Mouse (Mus musculus) liver, embryonic 11.5 days (tissue): ENCODE data around the gene Dnajc16. TPM values are rescaled to one million over a fixed set of nuclear protein-coding genes. Genes with fewer than 3 reads are reported as not detected.

Experiments
- ATAC-seq: fragments of 200-750 bp; cut with Nextera tagmentation; replicated peaks from 2 replicates; pipeline ENCODE4 v1.8.0; 2017; ENCODE audit warnings: moderate number of reproducible peaks, mild to moderate bottlenecking, moderate TSS enrichment, moderate library complexity; ENCODE audit not compliant: low FRiP score
- DNase-seq: peaks from one replicate; pipeline ENCODE4 v3.0.0-alpha.2; 2017; ENCODE audit warnings: low spot score
- H3K27ac ChIP-seq: fragments of 300-500 bp; sonication (generic); 2 replicates; pipeline ENCODE4 v1.5.1; 2014; ENCODE audit warnings: mild to moderate bottlenecking, low read depth, low read length, control low read depth
- H3K27me3 ChIP-seq: fragments of 300-500 bp; sonication (generic); replicated peaks from 2 replicates; pipeline ENCODE4 v1.6.1; 2014; ENCODE audit warnings: low read length, mixed read lengths; ENCODE audit not compliant: control insufficient read depth, insufficient read depth
- H3K36me3 ChIP-seq: fragments of 300-500 bp; sonication (generic); 2 replicates; pipeline ENCODE4 v1.6.1; 2014; ENCODE audit warnings: mild to moderate bottlenecking, low read length, moderate library complexity, mixed read lengths; ENCODE audit not compliant: control insufficient read depth, insufficient read depth
- H3K4me1 ChIP-seq: fragments of 300-500 bp; sonication (generic); replicated peaks from 2 replicates; pipeline ENCODE4 v1.6.1; 2014; ENCODE audit warnings: low read length, mixed read lengths; ENCODE audit not compliant: control insufficient read depth, insufficient read depth
- H3K4me2 ChIP-seq: fragments of 300-500 bp; sonication (generic); 2 replicates; pipeline ENCODE4 v1.6.1; 2014; ENCODE audit warnings: mild to moderate bottlenecking, control low read depth, moderate library complexity
- H3K4me3 ChIP-seq: fragments of 300-500 bp; sonication (generic); 2 replicates; pipeline ENCODE4 v1.5.1; 2014; ENCODE audit warnings: low read depth, low read length, control low read depth
- H3K9ac ChIP-seq: fragments of 300-500 bp; sonication (generic); 2 replicates; pipeline ENCODE4 v1.6.1; 2014; ENCODE audit warnings: low read depth, low read length, control low read depth
- H3K9me3 ChIP-seq: fragments of 300-500 bp; sonication (generic); 2 replicates; pipeline ENCODE4 v1.6.1; 2016; ENCODE audit warnings: low read length, inconsistent platforms, mixed read lengths; ENCODE audit not compliant: control insufficient read depth
- WGBS: fragments of 180-500 bp; shearing (Covaris S2); extraction: QIAGEN DNeasy Blood & Tissue Kit; methylation state at CpG from one replicate; pipeline ENCODE4 v1.1.7; 2014; 5-methylcytosine and 5-hydroxymethylcytosine counted together
- polyA plus RNA-seq: library from polyadenylated mRNA; unstranded; fragments of >200 nt; fragmentation: Nextera tagmentation; extraction: Ambion mirVana; gene quantifications from 2 replicates; pipeline ENCODE4 v1.2.1, GENCODE M21; 2014

Dnajc16 gene
- polyA plus RNA-seq, 1 experiment from 2014 or later = 4.0 TPM

GRCm38 (mm10) chr4:141765008-141765407, 25.7 kb downstream of the Dnajc16 start:
- peaks cover 21% of the 10 kb centered on the region; the same call in 1 of the 2 replicates for H3K36me3 ChIP-seq
- H3K9me3 ChIP-seq = no peaks in the 10 kb centered on the region
- DNase-seq (no peak), ATAC-seq (no peak)
- no peak overlapping the region for H3K27ac ChIP-seq
- no peaks in the 10 kb centered on the region for H3K27me3 ChIP-seq
- no peak overlapping the region for H3K9ac ChIP-seq
- 96% methylated on average over 3 of the region's 3 CpGs for WGBS
- H3K4me3 ChIP-seq = no peak overlapping the region
- H3K4me2 ChIP-seq = no peak overlapping the region
- peaks cover 18% of the 10 kb centered on the region for H3K4me1 ChIP-seq

- 91% methylated on average over 12 of the region's 12 CpGs for WGBS
- H3K4me3 ChIP-seq = no peak overlapping the region
- no peak overlapping the region for H3K4me2 ChIP-seq
- H3K9me3 ChIP-seq = no peaks in the 10 kb centered on the region
- peaks cover 21% of the 10 kb centered on the region; the same call in 1 of the 2 replicates for H3K36me3 ChIP-seq
- H3K9ac ChIP-seq = no peak overlapping the region
- ATAC-seq = no peak
- no peak for DNase-seq
- H3K27ac ChIP-seq = no peak overlapping the region
- peaks cover 27% of the 10 kb centered on the region for H3K4me1 ChIP-seq
- no peaks in the 10 kb centered on the region for H3K27me3 ChIP-seq
These were observed 27.3 kb downstream of the Dnajc16 start for GRCm38 (mm10) chr4:141763476-141763875.

GRCm38 (mm10) chr4:141762102-141762598, 28.6 kb downstream of the Dnajc16 start:
- no peaks in the 10 kb centered on the region for H3K27me3 ChIP-seq
- peaks cover 15% of the 10 kb centered on the region; the same call in 1 of the 2 replicates for H3K36me3 ChIP-seq
- H3K9ac ChIP-seq = no peak overlapping the region
- no peak overlapping the region for H3K27ac ChIP-seq
- H3K4me2 ChIP-seq = no peak overlapping the region
- no peak for ATAC-seq
- 90% methylated on average over 13 of the region's 13 CpGs for WGBS
- no peak for DNase-seq
- H3K4me1 ChIP-seq = peaks cover 23% of the 10 kb centered on the region
- no peaks in the 10 kb centered on the region for H3K9me3 ChIP-seq
- H3K4me3 ChIP-seq = no peak overlapping the region

GRCm38 (mm10) chr4:141760942-141761341, 29.8 kb downstream of the Dnajc16 start:
- ATAC-seq (no peak), DNase-seq (no peak)
- Histone ChIP-seq H3K4me2 (no peak overlapping the region), H3K4me1 (peaks cover 20% of the 10 kb centered on the region), H3K27ac (no peak overlapping the region), H3K9me3 (no peaks in the 10 kb centered on the region), H3K36me3 (peaks cover 12% of the 10 kb centered on the region; the same call in 1 of the 2 replicates), H3K9ac (no peak overlapping the region), H3K4me3 (no peak overlapping the region), H3K27me3 (no peaks in the 10 kb centered on the region)
- WGBS = 79% methylated on average over 4 of the region's 4 CpGs

- Histone ChIP-seq H3K9ac (peak overlapping the region; percentile 47), H3K36me3 (peaks cover 12% of the 10 kb centered on the region; the same call in 1 of the 2 replicates), H3K27ac (peak overlapping the region; percentile 78), H3K4me1 (peaks cover 20% of the 10 kb centered on the region), H3K4me3 (no peak overlapping the region), H3K9me3 (no peaks in the 10 kb centered on the region), H3K4me2 (no peak overlapping the region), H3K27me3 (no peaks in the 10 kb centered on the region)
- 51% methylated on average over 6 of the region's 6 CpGs for WGBS
- ATAC-seq (peak; percentile 87), DNase-seq (no peak)
These were observed 31.7 kb downstream of the Dnajc16 start for GRCm38 (mm10) chr4:141758874-141759542.

GRCm38 (mm10) chr4:141757124-141757523, 33.6 kb downstream of the Dnajc16 start:
- Histone ChIP-seq H3K27me3 (no peaks in the 10 kb centered on the region), H3K4me3 (no peak overlapping the region), H3K36me3 (no peaks in the 10 kb centered on the region), H3K4me1 (peaks cover 27% of the 10 kb centered on the region), H3K9me3 (no peaks in the 10 kb centered on the region), H3K4me2 (no peak overlapping the region), H3K9ac (no peak overlapping the region), H3K27ac (no peak overlapping the region)
- 86% methylated on average over 3 of the region's 3 CpGs for whole genome bisulfite sequencing
- DNase-seq (no peak), ATAC-seq (no peak)

- H3K36me3 ChIP-seq = no peaks in the 10 kb centered on the region
- H3K27me3 ChIP-seq = no peaks in the 10 kb centered on the region
- H3K4me2 ChIP-seq = no peak overlapping the region
- no peak overlapping the region for H3K27ac ChIP-seq
- ATAC-seq (no peak), DNase-seq (no peak)
- H3K4me1 ChIP-seq = peaks cover 37% of the 10 kb centered on the region
- H3K9ac ChIP-seq = no peak overlapping the region
- 88% methylated on average over 19 of the region's 19 CpGs for WGBS
- no peak overlapping the region for H3K4me3 ChIP-seq
- no peaks in the 10 kb centered on the region for H3K9me3 ChIP-seq
These were observed 35.3 kb downstream of the Dnajc16 start for GRCm38 (mm10) chr4:141755375-141755930.

- DNase-seq = peak; percentile 71
- Histone ChIP-seq H3K27me3 (no peaks in the 10 kb centered on the region), H3K4me3 (peak overlapping the region; percentile 22), H3K36me3 (no peaks in the 10 kb centered on the region), H3K9me3 (no peaks in the 10 kb centered on the region), H3K27ac (peak overlapping the region; percentile 94), H3K4me1 (peaks cover 21% of the 10 kb centered on the region), H3K4me2 (peak overlapping the region; percentile 66), H3K9ac (peak overlapping the region; percentile 49; the same call in 1 of the 2 replicates)
- WGBS = 2% methylated on average over 4 of the region's 4 CpGs
- ATAC-seq = peak; percentile 93
These were observed 38.7 kb downstream of the Dnajc16 start for GRCm38 (mm10) chr4:141752076-141752421.
